Mouse (Mus musculus) ES-E14 (cell line): Measurements from ENCODE around the gene Gtsf1l. TPM values are rescaled to one million over a fixed set of nuclear protein-coding genes. Genes with fewer than 3 reads are reported as not detected.
A peak's percentile ranks its signal among the peaks of the same experiment; 100 is the strongest.

ENCODE experiments used
- DNase-seq: peaks from one replicate; pipeline ENCODE4 v3.0.0-alpha.2; 2013; ENCODE audit warnings: low read depth, low spot score
- H3K27ac ChIP-seq: 2 replicates; pipeline ENCODE4 v1.5.1; 2012; ENCODE audit warnings: low read depth, mild to moderate bottlenecking, low read length, moderate library complexity, mixed read lengths; ENCODE audit not compliant: poor library complexity, insufficient read depth, severe bottlenecking
- H3K36me3 ChIP-seq: 2 replicates; pipeline ENCODE4 v1.6.1; 2012; ENCODE audit warnings: mild to moderate bottlenecking, low read length, moderate library complexity, mixed read lengths; ENCODE audit not compliant: control insufficient read depth, poor library complexity, insufficient read depth, severe bottlenecking
- H3K4me1 ChIP-seq, 2 experiments: fragments of 150-350 bp in 1 of 2; sonication (generic) in 1 of 2; 2 replicates each; pipeline ENCODE4 v1.6.1; 2012; ENCODE audit warnings: low read length in 2 of 2, mild to moderate bottlenecking in 1 of 2, mixed read lengths in 1 of 2; ENCODE audit not compliant: control insufficient read depth in 2 of 2, insufficient read depth in 2 of 2, poor library complexity in 1 of 2
- H3K4me3 ChIP-seq, 2 experiments: fragments of 150-350 bp in 1 of 2; sonication (generic) in 1 of 2; 2 replicates each; pipeline ENCODE4 v1.5.1; 2012; ENCODE audit warnings: low read length in 2 of 2, low read depth in 1 of 2, mild to moderate bottlenecking in 1 of 2, mixed read lengths in 1 of 2; ENCODE audit not compliant: insufficient read depth in 1 of 2, poor library complexity in 1 of 2, severe bottlenecking in 1 of 2
- H3K9ac ChIP-seq: 2 replicates; pipeline ENCODE4 v1.6.1; 2012; ENCODE audit warnings: low read depth, mild to moderate bottlenecking, low read length, mixed read lengths; ENCODE audit not compliant: poor library complexity, insufficient read depth, severe bottlenecking
- H3K9me3 ChIP-seq: fragments of 150-350 bp; sonication (generic); 2 replicates; pipeline ENCODE4 v1.6.1; 2012; ENCODE audit warnings: low read depth, mild to moderate bottlenecking, low read length; ENCODE audit not compliant: control insufficient read depth, insufficient read depth
- CHD2 ChIP-seq: IDR thresholded peaks from 2 replicates; pipeline ENCODE4 v1.6.1; 2014; ENCODE audit warnings: mild to moderate bottlenecking, low read depth, low read length, inconsistent platforms
- HCFC1 ChIP-seq: IDR thresholded peaks from 2 replicates; pipeline ENCODE4 v1.6.1; 2012; ENCODE audit warnings: low read length, inconsistent platforms, borderline replicate concordance; ENCODE audit not compliant: insufficient read depth
- MAFK ChIP-seq: IDR thresholded peaks from 2 replicates; pipeline ENCODE4 v1.6.1; 2014; ENCODE audit warnings: mild to moderate bottlenecking, low read depth, low read length, inconsistent platforms; ENCODE audit not compliant: insufficient read depth
- ZC3H11A ChIP-seq: IDR thresholded peaks from 2 replicates; pipeline ENCODE4 v1.6.1; 2012; ENCODE audit warnings: low read depth, mild to moderate bottlenecking, inconsistent platforms, low read length, borderline replicate concordance
- ZNF384 ChIP-seq: IDR thresholded peaks from 2 replicates; pipeline ENCODE4 v1.6.1; 2012; ENCODE audit warnings: low read depth, low read length, inconsistent platforms
- in situ Hi-C, 2 experiments: fragments of 600-800 bp; cut with MboI; formaldehyde crosslinking; loops; one replicate each; pipeline ENCODE4 v1.15.1; 2025; ENCODE audit warnings: low sequenced_read_pairs in 2 of 2, inconsistent platforms in 1 of 2; ENCODE audit not compliant: unreplicated experiment in 2 of 2
- total RNA-seq: library from RNA; depleted of rRNA; stranded (reverse); fragments of 300-350 nt; gene quantifications from 2 replicates; pipeline ENCODE4 v1.2.3, GENCODE M21; 2012; rRNA removed

The Gtsf1l gene
- 25.7 and 30.8 TPM in 2 replicates for total RNA-seq

DNA sequence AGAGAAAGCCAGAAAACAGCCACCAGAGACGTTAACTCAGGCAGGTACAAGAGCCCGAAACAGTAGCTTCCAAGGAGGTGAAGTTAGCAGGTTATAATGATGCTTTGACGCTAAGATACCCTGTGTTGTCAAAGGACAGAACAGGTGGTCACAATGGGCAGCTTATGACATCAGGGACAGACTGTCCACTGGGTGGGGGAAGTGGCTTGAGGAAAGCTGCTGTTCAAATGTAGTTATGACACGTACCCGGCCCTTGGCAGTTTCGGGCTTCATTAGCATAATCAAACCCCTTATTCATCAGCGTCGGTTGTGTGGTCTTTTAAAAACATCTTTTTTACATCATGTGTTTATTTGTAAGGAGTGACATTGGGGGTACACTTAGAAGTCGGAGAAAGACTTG, at the start of gene Gtsf1l:
Gene Gtsf1l, minus strand, starts transcription at position 128 of the 400 bp plus-strand sequence.
- no peaks in the 10 kb centered on the region for H3K9me3 ChIP-seq
- no peak for DNase-seq
- in situ Hi-C loops: no loop called here
- peaks cover 0 to 11% of the 10 kb centered on the region in 2 experiments; a peak in 2 of 4 replicates for H3K4me1 ChIP-seq
- TF ChIP-seq ZC3H11A (no peak), HCFC1 (no peak), MAFK (no peak), ZNF384 (no peak), CHD2 (no peak)
- H3K27ac ChIP-seq: no peak within 1 kb of the TSS
- peaks cover 19% of the 10 kb centered on the region for H3K36me3 ChIP-seq
- peak within 1 kb of the TSS; percentile 83; the same call in 1 of the 2 replicates for H3K9ac ChIP-seq
- H3K4me3 ChIP-seq: peak within 1 kb of the TSS; percentile 66 to 80

DNA sequence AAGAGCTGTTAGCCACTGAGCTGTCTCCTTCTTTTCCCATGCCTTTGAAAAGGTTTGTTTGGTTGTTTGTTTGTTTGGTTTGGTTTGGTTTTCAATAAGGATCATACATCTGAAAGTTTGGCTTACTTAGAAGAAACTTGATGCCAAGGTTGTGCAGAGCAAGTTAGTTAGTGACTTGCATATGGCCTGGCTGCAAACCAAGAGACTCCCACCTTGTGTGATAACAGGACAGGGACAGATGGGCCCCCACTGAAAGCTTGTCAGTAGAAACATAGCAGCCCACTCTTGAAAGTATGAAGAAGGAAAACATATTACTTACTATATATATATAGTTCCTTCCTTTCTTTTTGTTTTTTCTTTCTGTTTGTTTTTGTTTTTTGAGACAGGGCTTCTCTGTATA, 49.3 kb upstream of the Gtsf1l start:
- DNase-seq: no peak
- H3K27ac ChIP-seq: no peak overlapping the region
- in situ Hi-C loops: no loop called here
- no peak overlapping the region for H3K4me3 ChIP-seq
- TF ChIP-seq HCFC1: no peak
- TF ChIP-seq ZC3H11A: no peak
- TF ChIP-seq ZNF384: no peak
- TF ChIP-seq MAFK: no peak
- TF ChIP-seq CHD2: no peak
- H3K4me1 ChIP-seq: no peaks in the 10 kb centered on the region
- no peak overlapping the region for H3K9ac ChIP-seq
- H3K9me3 ChIP-seq: no peaks in the 10 kb centered on the region
- no peaks in the 10 kb centered on the region for H3K36me3 ChIP-seq

DNA sequence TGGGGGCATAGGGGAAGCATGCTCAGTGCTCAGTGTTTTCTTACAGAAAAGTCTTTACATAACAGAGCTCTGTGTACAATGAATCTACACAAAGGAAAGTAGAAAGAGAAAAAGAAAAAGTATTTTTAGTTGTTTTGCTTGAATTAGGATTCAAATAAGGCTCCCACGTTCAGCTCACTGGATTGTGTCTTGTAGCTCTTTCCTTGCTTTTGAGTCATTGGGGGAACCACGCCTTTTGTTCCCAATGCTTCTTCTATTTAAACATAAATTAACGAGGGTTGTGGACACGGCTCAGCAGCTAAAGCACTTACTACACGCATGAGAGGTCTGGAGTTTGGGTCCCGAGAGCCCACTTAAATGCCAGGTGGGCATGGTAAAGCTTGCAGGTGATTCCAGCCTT, 48.3 kb upstream of the Gtsf1l start:
- no peak for DNase-seq
- no peak for TF ChIP-seq CHD2
- H3K4me3 ChIP-seq: no peak overlapping the region
- H3K36me3 ChIP-seq: no peaks in the 10 kb centered on the region
- no peak overlapping the region for H3K9ac ChIP-seq
- H3K27ac ChIP-seq: no peak overlapping the region
- in situ Hi-C loops: no loop called here
- no peaks in the 10 kb centered on the region for H3K9me3 ChIP-seq
- H3K4me1 ChIP-seq: no peaks in the 10 kb centered on the region

DNA sequence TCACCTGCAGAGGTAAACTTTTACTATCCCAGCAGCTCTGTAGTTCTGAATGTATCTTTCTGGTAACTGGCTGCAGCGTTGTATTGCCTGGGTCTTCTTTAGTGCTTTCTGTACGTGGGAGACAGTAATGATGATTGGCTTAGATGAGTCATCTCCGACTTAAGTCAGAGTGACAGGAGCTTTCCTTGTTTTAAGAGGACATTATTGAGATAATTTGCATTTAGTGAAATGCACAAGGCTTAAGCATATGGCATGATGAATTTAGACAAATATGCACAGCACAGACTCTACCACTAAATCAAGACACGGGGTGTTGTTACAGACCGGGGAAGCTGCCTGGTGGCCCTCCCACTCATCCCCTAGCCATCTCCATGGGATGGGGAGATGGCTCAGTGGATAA, 44.7 kb upstream of the Gtsf1l start:
- Histone ChIP-seq H3K4me1 (no peaks in the 10 kb centered on the region), H3K27ac (no peak overlapping the region), H3K9ac (no peak overlapping the region), H3K9me3 (no peaks in the 10 kb centered on the region), H3K36me3 (no peaks in the 10 kb centered on the region), H3K4me3 (no peak overlapping the region)
- DNase-seq: no peak
- TF ChIP-seq MAFK (no peak), CHD2 (no peak), ZC3H11A (no peak), HCFC1 (no peak), ZNF384 (no peak)
- in situ Hi-C loops: no loop called here

DNA sequence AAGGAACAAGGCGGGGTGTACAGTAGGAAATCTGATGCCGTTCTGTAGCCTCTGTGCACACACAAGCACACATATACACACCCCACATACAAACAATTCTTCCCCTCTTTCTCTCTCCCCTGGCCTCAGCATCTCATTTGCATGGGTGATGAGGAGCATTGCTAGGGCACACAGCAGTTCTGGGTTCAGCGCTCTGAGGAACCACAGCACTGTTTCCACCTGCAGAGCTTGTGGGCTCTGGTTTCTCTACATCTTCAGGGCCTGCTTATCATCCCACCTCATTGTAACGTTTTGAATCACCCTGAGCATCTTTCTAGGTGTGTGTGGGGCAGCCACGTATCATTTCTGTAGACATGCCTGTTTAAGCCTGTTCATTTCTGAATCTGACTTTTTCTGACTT, 43.2 kb upstream of the Gtsf1l start:
- H3K9ac ChIP-seq: no peak overlapping the region
- no peak for TF ChIP-seq MAFK
- no peak for TF ChIP-seq ZC3H11A
- TF ChIP-seq ZNF384: no peak
- TF ChIP-seq CHD2: no peak
- TF ChIP-seq HCFC1: no peak
- H3K36me3 ChIP-seq: no peaks in the 10 kb centered on the region
- no peak overlapping the region for H3K4me3 ChIP-seq
- DNase-seq: no peak
- no peaks in the 10 kb centered on the region for H3K9me3 ChIP-seq
- no peak overlapping the region for H3K27ac ChIP-seq
- in situ Hi-C loops: no loop called here
- no peaks in the 10 kb centered on the region for H3K4me1 ChIP-seq
